Mouse (Mus musculus): ENCODE results near the gene Adcy2. TPM values are rescaled to one million over a fixed set of nuclear protein-coding genes. Genes with fewer than 3 reads are reported as not detected.
A peak's percentile ranks its signal among the peaks of the same experiment; 100 is the strongest.

The Adcy2 gene
- polyA plus RNA-seq, 2 experiments: 0.33 to 0.38 TPM

DNA sequence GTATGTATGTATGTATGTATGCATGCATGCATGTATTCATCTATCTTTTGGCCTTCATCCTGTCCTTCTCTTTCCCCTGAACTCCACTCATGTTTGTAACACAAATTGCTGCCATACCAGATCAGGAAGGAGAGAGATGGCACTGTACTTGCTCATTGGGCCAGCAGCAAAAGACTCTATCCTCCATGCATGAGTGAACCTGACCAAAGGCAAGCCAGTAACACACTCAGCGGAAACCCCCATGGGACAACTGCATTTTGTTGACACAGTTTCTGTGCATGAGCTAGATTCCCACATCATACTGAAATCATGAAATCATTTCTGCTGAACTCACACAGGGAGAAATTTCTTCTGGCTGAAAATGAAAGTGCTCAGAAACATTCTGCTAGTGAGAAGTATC, 172.9 kb downstream of the Adcy2 start:
- ATAC-seq (ENCODE audit: insufficient read depth): no peak
- no peak overlapping the region for H3K27ac ChIP-seq
- TF ChIP-seq CTCF (IDR thresholded peaks at IDR 0.05; ENCODE audit: low read depth) (no peak), EP300 (IDR thresholded peaks at IDR 0.05; ENCODE audit: low read depth) (no peak)
- no peak overlapping the region for H3K4me3 ChIP-seq (ENCODE audit: insufficient read depth in 1 of 2, low read depth in 2 of 2, low read length in 2 of 2)
- H3K4me2 ChIP-seq (ENCODE audit: low read depth): no peak overlapping the region
- WGBS (ENCODE audit: insufficient replicate concordance): 77% methylated on average over 1 of the region's 1 CpGs
- no peaks in the 10 kb centered on the region for H3K27me3 ChIP-seq (ENCODE audit: control insufficient read depth, insufficient read depth, low read length)
- H3K9me3 ChIP-seq (ENCODE audit: control insufficient read depth, low read length): no peaks in the 10 kb centered on the region
- H3K36me3 ChIP-seq (replicated peaks; ENCODE audit: control insufficient read depth, insufficient read depth, low read depth): no peaks in the 10 kb centered on the region
- no peak for DNase-seq (ENCODE audit: low read depth in 3 of 3, low spot score in 3 of 3)
- H3K4me1 ChIP-seq (replicated peaks; ENCODE audit: control insufficient read depth in 2 of 2, insufficient read depth in 2 of 2, low read length in 1 of 2): no peaks in the 10 kb centered on the region
- H3K9ac ChIP-seq (replicated peaks): no peak overlapping the region

DNA sequence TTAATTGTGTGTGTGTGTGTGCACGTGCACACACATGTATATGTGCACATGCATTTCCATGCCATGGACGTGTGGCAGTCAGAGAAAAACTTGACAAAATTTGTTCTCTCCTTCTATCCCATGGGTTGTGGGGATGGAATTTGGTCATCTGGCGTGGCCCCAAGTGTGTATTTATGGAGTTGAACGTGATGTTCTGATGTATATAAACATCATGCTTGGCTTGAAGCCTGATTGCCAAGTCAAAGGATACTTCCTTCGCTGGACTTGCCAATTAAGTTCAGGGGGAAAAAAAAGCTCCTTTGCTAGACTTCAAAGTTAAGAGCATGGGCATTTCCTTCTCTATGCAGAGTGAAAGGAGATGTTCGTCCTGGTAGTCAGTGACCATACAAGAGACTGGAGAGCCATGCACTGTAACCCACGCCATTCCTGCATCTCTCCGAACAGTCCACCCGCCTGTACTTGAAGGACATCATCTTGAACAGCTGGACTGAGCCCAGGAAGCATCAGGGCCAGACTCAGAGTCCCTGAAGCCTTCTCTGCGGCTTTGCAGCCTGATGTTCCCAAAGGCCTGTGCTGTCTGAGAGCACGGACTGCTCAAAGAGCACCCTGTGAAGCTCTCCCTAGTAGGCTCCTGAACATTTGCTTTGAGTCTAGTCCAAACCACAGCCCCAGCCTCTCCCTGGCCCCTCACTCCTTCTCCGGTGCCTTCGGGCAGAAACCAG, 178.3 kb downstream of the Adcy2 start:
- no peaks in the 10 kb centered on the region for H3K27me3 ChIP-seq (ENCODE audit: control insufficient read depth, insufficient read depth, low read length)
- WGBS (ENCODE audit: insufficient replicate concordance): 57% methylated on average over 13 of the region's 13 CpGs
- no peak overlapping the region for H3K4me2 ChIP-seq (ENCODE audit: low read depth)
- H3K27ac ChIP-seq: no peak overlapping the region
- no peaks in the 10 kb centered on the region for H3K36me3 ChIP-seq (replicated peaks; ENCODE audit: control insufficient read depth, insufficient read depth, low read depth)
- H3K4me1 ChIP-seq (replicated peaks; ENCODE audit: control insufficient read depth in 2 of 2, insufficient read depth in 2 of 2, low read length in 1 of 2): no peaks in the 10 kb centered on the region
- H3K4me3 ChIP-seq (ENCODE audit: insufficient read depth in 1 of 2, low read depth in 2 of 2, low read length in 2 of 2): no peak overlapping the region
- ATAC-seq (ENCODE audit: insufficient read depth) (no peak), DNase-seq (ENCODE audit: low read depth in 3 of 3, low spot score in 3 of 3) (no peak)
- H3K9ac ChIP-seq (replicated peaks): no peak overlapping the region
- TF ChIP-seq EP300 (IDR thresholded peaks at IDR 0.05; ENCODE audit: low read depth): no peak
- TF ChIP-seq CTCF (IDR thresholded peaks at IDR 0.05; ENCODE audit: low read depth): no peak
- no peaks in the 10 kb centered on the region for H3K9me3 ChIP-seq (ENCODE audit: control insufficient read depth, low read length)

GRCm38 (mm10) chr13:68815704-68816477, 183.4 kb downstream of the Adcy2 start:
- Histone ChIP-seq H3K4me1 (replicated peaks; ENCODE audit: control insufficient read depth in 2 of 2, insufficient read depth in 2 of 2, low read length in 1 of 2) (no peaks in the 10 kb centered on the region), H3K9ac (replicated peaks) (no peak overlapping the region), H3K27ac (no peak overlapping the region), H3K4me3 (ENCODE audit: insufficient read depth in 1 of 2, low read depth in 2 of 2, low read length in 2 of 2) (no peak overlapping the region), H3K9me3 (ENCODE audit: control insufficient read depth, low read length) (no peaks in the 10 kb centered on the region), H3K36me3 (replicated peaks; ENCODE audit: control insufficient read depth, insufficient read depth, low read depth) (no peaks in the 10 kb centered on the region), H3K27me3 (ENCODE audit: control insufficient read depth, insufficient read depth, low read length) (no peaks in the 10 kb centered on the region), H3K4me2 (ENCODE audit: low read depth) (no peak overlapping the region)
- WGBS (ENCODE audit: insufficient replicate concordance): 45% methylated on average over 4 of the region's 4 CpGs
- TF ChIP-seq EP300 (IDR thresholded peaks at IDR 0.05; ENCODE audit: low read depth) (no peak), CTCF (IDR thresholded peaks at IDR 0.05; ENCODE audit: low read depth) (no peak)
- ATAC-seq (ENCODE audit: insufficient read depth) (no peak), DNase-seq (ENCODE audit: low read depth in 3 of 3, low spot score in 3 of 3) (no peak)

DNA sequence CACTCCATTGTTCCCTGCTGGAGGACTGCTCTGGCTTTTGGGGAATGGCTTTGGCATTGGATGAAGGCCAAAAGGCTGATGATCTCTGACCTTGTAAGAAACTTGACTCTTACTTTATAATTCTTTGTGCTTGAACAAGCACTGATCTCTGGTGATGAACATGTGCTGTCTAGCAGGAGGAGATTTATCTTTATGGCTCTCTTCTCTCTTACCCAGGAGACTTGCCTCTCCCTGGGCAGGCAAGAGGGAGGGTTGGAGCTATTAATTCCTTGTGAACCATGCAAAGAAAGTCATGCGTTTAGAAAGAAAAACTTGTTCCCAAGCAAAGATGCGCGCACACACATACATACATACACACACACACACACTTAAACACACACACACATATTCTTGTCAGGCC, 188.2 kb downstream of the Adcy2 start:
- Histone ChIP-seq H3K9ac (replicated peaks) (no peak overlapping the region), H3K4me2 (ENCODE audit: low read depth) (no peak overlapping the region), H3K27ac (no peak overlapping the region), H3K27me3 (ENCODE audit: control insufficient read depth, insufficient read depth, low read length) (no peaks in the 10 kb centered on the region), H3K4me1 (replicated peaks; ENCODE audit: control insufficient read depth in 2 of 2, insufficient read depth in 2 of 2, low read length in 1 of 2) (no peaks in the 10 kb centered on the region), H3K36me3 (replicated peaks; ENCODE audit: control insufficient read depth, insufficient read depth, low read depth) (no peaks in the 10 kb centered on the region), H3K9me3 (ENCODE audit: control insufficient read depth, low read length) (no peaks in the 10 kb centered on the region), H3K4me3 (ENCODE audit: insufficient read depth in 1 of 2, low read depth in 2 of 2, low read length in 2 of 2) (no peak overlapping the region)
- ATAC-seq (ENCODE audit: insufficient read depth): no peak
- TF ChIP-seq EP300 (IDR thresholded peaks at IDR 0.05; ENCODE audit: low read depth) (no peak), CTCF (IDR thresholded peaks at IDR 0.05; ENCODE audit: low read depth) (no peak)
- DNase-seq (ENCODE audit: low read depth in 3 of 3, low spot score in 3 of 3): no peak
- 71% methylated on average over 3 of the region's 3 CpGs for WGBS (ENCODE audit: insufficient replicate concordance)

DNA sequence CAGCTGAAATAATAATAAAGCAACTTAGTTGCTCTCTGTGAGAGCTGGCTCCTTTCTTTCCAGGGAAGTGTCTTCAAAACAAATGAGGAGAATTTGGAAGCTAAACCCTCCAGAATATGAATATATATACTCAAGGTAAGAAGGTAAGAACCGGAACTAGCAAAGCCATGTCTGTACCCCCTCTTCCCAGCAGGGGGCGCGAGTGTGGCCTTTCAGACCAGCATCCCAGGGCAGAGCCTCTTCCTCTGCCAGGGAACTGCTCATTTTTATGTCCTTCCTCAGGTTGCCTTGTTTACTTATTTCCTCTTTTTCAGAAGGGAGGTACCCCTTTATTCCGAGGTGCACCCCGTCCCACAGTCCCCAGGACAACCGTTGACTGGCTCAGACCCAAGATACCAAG, 199.6 kb downstream of the Adcy2 start:
- no peak for DNase-seq (ENCODE audit: low read depth in 3 of 3, low spot score in 3 of 3)
- ATAC-seq (ENCODE audit: insufficient read depth): no peak
- Histone ChIP-seq H3K27me3 (ENCODE audit: control insufficient read depth, insufficient read depth, low read length) (no peaks in the 10 kb centered on the region), H3K36me3 (replicated peaks; ENCODE audit: control insufficient read depth, insufficient read depth, low read depth) (no peaks in the 10 kb centered on the region), H3K4me3 (ENCODE audit: insufficient read depth in 1 of 2, low read depth in 2 of 2, low read length in 2 of 2) (no peak overlapping the region), H3K4me2 (ENCODE audit: low read depth) (no peak overlapping the region), H3K27ac (no peak overlapping the region), H3K4me1 (replicated peaks; ENCODE audit: control insufficient read depth in 2 of 2, insufficient read depth in 2 of 2, low read length in 1 of 2) (no peaks in the 10 kb centered on the region), H3K9ac (replicated peaks) (no peak overlapping the region), H3K9me3 (ENCODE audit: control insufficient read depth, low read length) (no peaks in the 10 kb centered on the region)
- TF ChIP-seq EP300 (IDR thresholded peaks at IDR 0.05; ENCODE audit: low read depth) (no peak), CTCF (IDR thresholded peaks at IDR 0.05; ENCODE audit: low read depth) (peak; percentile 45)
- WGBS (ENCODE audit: insufficient replicate concordance): 49% methylated on average over 6 of the region's 6 CpGs

Data from liver, embryonic 14.5 days (tissue).